ENCODE assay signal across 8 mouse cellular contexts in genomic region chr4:122995404-122996220, GRCm38 (mm10). TPM values are rescaled to one million over a fixed set of nuclear protein-coding genes. Genes with fewer than 3 reads are reported as not detected.
DNase-seq lines count a peak whose midpoint lies in the region; ATAC-seq and TF ChIP-seq lines count a peak whose summit lies in the region.

Gene Mycl (plus strand): TSS chr4:122995652.

- POLR2A ChIA-PET in Patski (lab: Charles Lee): no interaction called here

- TF ChIP-seq CTCF in Patski (IDR thresholded peaks at IDR 0.05): no peak

- peak; percentile 66 for ATAC-seq in Patski
- ATAC-seq in hindbrain, embryonic 12.5 days (ENCODE audit: low FRiP score): peak; percentile 74
- ATAC-seq in lung, embryonic 16.5 days (ENCODE audit: low read depth): peak; percentile 84

- peaks cover 30% of the 10 kb centered on the region for H3K4me1 ChIP-seq in hindbrain, embryonic 12.5 days
- peaks cover 8% of the 10 kb centered on the region for H3K4me1 ChIP-seq in lung, embryonic 16.5 days (replicated peaks; ENCODE audit: control insufficient read depth, insufficient read depth, low read length)

- H3K9ac ChIP-seq in hindbrain, embryonic 12.5 days: peak within 1 kb of the TSS; percentile 93
- peak within 1 kb of the TSS; percentile 69 for H3K9ac ChIP-seq in lung, embryonic 16.5 days (ENCODE audit: low read length)

- no peak for DNase-seq in Patski (ENCODE audit: low read depth, low spot score)
- peak; percentile 95 for DNase-seq in cerebellum, postnatal 14 days
- DNase-seq in frontal cortex, postnatal 14 days (ENCODE audit: low spot score in 2 of 2): peak; percentile 73 to 85
- DNase-seq in layer of hippocampus, postnatal 10 days (ENCODE audit: low spot score in 2 of 2): peak; percentile 87 to 94
- peak; percentile 48 for DNase-seq in ovary, adult 18-20 months (ENCODE audit: low spot score)
- peak; percentile 85 for DNase-seq in thymus, postnatal 0 days (ENCODE audit: low spot score)

- in situ Hi-C loops in Patski (cut with MboI; ENCODE audit: low pct_unique_long_range_greater_than_20kb): loop anchor here (5.0 kb wide), 1 partner anchor 87 kb away; no protein-coding TSS in a partner anchor

- H3K9me3 ChIP-seq in hindbrain, embryonic 12.5 days (replicated peaks): no peaks in the 10 kb centered on the region; the same call in 1 of the 2 replicates
- H3K9me3 ChIP-seq in lung, embryonic 16.5 days (ENCODE audit: control insufficient read depth, low read length): no peaks in the 10 kb centered on the region

- peaks cover 12% of the 10 kb centered on the region for H3K27me3 ChIP-seq in Patski
- H3K27me3 ChIP-seq in hindbrain, embryonic 12.5 days: no peaks in the 10 kb centered on the region
- peaks cover 35% of the 10 kb centered on the region for H3K27me3 ChIP-seq in lung, embryonic 16.5 days (ENCODE audit: control insufficient read depth, insufficient read depth, low read depth, low read length)

- peak within 1 kb of the TSS; percentile 80 for H3K4me3 ChIP-seq in hindbrain, embryonic 12.5 days
- peak within 1 kb of the TSS; percentile 68 for H3K4me3 ChIP-seq in lung, embryonic 16.5 days (ENCODE audit: low read length)

- peak within 1 kb of the TSS; percentile 96 for H3K27ac ChIP-seq in hindbrain, embryonic 12.5 days
- peak within 1 kb of the TSS; percentile 25 for H3K27ac ChIP-seq in lung, embryonic 16.5 days (ENCODE audit: low read length)

- peak within 1 kb of the TSS; percentile 82 for H3K4me2 ChIP-seq in hindbrain, embryonic 12.5 days (replicated peaks)
- peak within 1 kb of the TSS; percentile 99 for H3K4me2 ChIP-seq in lung, embryonic 16.5 days (ENCODE audit: low read depth, low read length)

- under 1% methylated on average over 67 of the region's 69 CpGs for WGBS in hindbrain, embryonic 12.5 days
- WGBS in lung, embryonic 16.5 days: under 1% methylated on average over 68 of the region's 69 CpGs

- CTCF ChIA-PET in Patski (lab: Charles Lee): interaction anchor here (0.9 to 2.6 kb wide), 11 partner anchors 10 to 93 kb away, joined by 3 to 22 read pairs (median 4); partner anchors contain the start of gene Trit1

- H3K36me3 ChIP-seq in hindbrain, embryonic 12.5 days: peaks cover under 1% of the 10 kb centered on the region; the same call in 1 of the 2 replicates
- H3K36me3 ChIP-seq in lung, embryonic 16.5 days (ENCODE audit: control insufficient read depth, insufficient read depth, low read length): no peaks in the 10 kb centered on the region

RNA-seq across cellular contexts. Expression of gene Mycl, which starts in this region (rescaled TPM):
- polyA plus RNA-seq in Patski (2021): 0.19 TPM
- 103 and 105 TPM in 2 replicates for polyA plus RNA-seq in hindbrain, embryonic 12.5 days (2016; fragmentation: Nextera tagmentation; extraction: Ambion mirVana)
- 10 to 100 TPM; 53.5 to 59.1 TPM for total RNA-seq in layer of hippocampus, postnatal 10 days (2021)
- 11.7 and 11.9 TPM in 2 replicates for polyA plus RNA-seq in lung, embryonic 16.5 days (2015; fragmentation: Nextera tagmentation; extraction: Ambion mirVana)
- 1.2 and 1.6 TPM in 2 replicates for polyA plus RNA-seq in thymus, postnatal 0 days (2015; fragmentation: Nextera tagmentation; extraction: Ambion mirVana)

Comparison
In these comparisons a context has a peak if more than half of its experiments do, and no peak if none do; other contexts are left out.
1. Peak in ATAC-seq in Patski; RNA of the gene not detected or under 1 TPM.